Mouse (Mus musculus) bone marrow, adult 2 months (tissue): ENCODE results near the gene Smad5. TPM values are rescaled to one million over a fixed set of nuclear protein-coding genes. Genes with fewer than 3 reads are reported as not detected.

Experiments used
- H3K27ac ChIP-seq: fragments of 200-500 bp; 2 replicates; pipeline ENCODE4 v1.5.1; 2012; ENCODE audit warnings: low read depth, mild to moderate bottlenecking, control low read depth, inconsistent platforms, low read length; ENCODE audit not compliant: control insufficient read depth, poor library complexity, insufficient read depth
- H3K4me1 ChIP-seq: fragments of 200-500 bp; 2 replicates; pipeline ENCODE4 v1.6.1; 2011; ENCODE audit warnings: low read length; ENCODE audit not compliant: control insufficient read depth, insufficient read depth
- H3K4me3 ChIP-seq: fragments of 200-500 bp; replicated peaks from 2 replicates; pipeline ENCODE3; 2011; ENCODE audit warnings: mild to moderate bottlenecking, low read depth, low read length, control low read depth; ENCODE audit not compliant: control insufficient read depth
- CTCF ChIP-seq: fragments of 200-500 bp; IDR thresholded peaks from 2 replicates; pipeline ENCODE4 v1.5.1; 2011; ENCODE audit warnings: low read length, control low read depth; ENCODE audit not compliant: control insufficient read depth, insufficient read depth
- POLR2A ChIP-seq: fragments of 200-500 bp; IDR thresholded peaks from 2 replicates; pipeline ENCODE4 v1.6.1; 2011; ENCODE audit warnings: low read depth, mild to moderate bottlenecking, control low read depth, low read length, borderline replicate concordance; ENCODE audit not compliant: control insufficient read depth
- WGBS: fragments of 180-500 bp; shearing (Covaris S2); methylation state at CpG from one replicate; pipeline ENCODE4 v1.1.7; 2018; 5-methylcytosine and 5-hydroxymethylcytosine counted together
- polyA plus RNA-seq: library from polyadenylated mRNA; stranded (reverse); fragments of >200 nt; gene quantifications from 2 replicates; pipeline ENCODE4 v1.2.4, GENCODE M21; 2011; ENCODE audit warnings: low replicate concordance; ENCODE audit not compliant: missing spikeins, insufficient read depth, insufficient read length

The Smad5 gene
- polyA plus RNA-seq, 1 experiment, result 8.2 TPM

GRCm38 (mm10) chr13:56696699-56697098 is 6.1 kb upstream of the Smad5 start:
- no peak overlapping the region for H3K4me3 ChIP-seq
- no peaks in the 10 kb centered on the region; the same call in 1 of the 2 replicates for H3K4me1 ChIP-seq
- no peak overlapping the region for H3K27ac ChIP-seq
- WGBS, result 71% methylated on average over 5 of the region's 5 CpGs
- no peak for TF ChIP-seq POLR2A
- no peak for TF ChIP-seq CTCF

GRCm38 (mm10) chr13:56697171-56697570 is 5.6 kb upstream of the Smad5 start:
- H3K4me3 ChIP-seq, result no peak overlapping the region
- WGBS, result 91% methylated on average over 2 of the region's 2 CpGs
- no peaks in the 10 kb centered on the region; the same call in 1 of the 2 replicates for H3K4me1 ChIP-seq
- H3K27ac ChIP-seq, result no peak overlapping the region
- TF ChIP-seq CTCF (no peak), POLR2A (no peak)

DNA sequence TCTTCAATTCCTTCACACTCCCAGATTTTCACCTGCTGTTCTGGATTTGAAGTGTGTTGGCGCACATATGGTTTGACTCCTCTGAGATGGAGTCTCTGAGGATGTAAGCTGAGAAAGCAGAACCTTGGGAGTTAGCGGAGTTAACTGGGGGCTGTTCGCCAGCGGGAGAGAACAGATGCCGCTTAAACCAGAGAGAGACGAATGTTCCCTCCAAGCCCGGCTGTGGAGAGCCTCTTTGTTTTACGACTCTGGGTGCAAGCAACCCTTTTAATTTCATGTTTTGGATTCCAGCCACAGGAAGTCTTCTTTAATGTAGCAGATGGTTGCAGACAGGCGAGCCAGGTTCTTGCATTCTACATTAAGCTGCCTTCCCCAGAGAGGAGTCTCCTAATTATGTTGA is 4.4 kb upstream of the Smad5 start:
- Histone ChIP-seq H3K27ac (no peak overlapping the region), H3K4me3 (no peak overlapping the region), H3K4me1 (peaks cover 2% of the 10 kb centered on the region)
- WGBS, result 22% methylated on average over 9 of the region's 9 CpGs
- TF ChIP-seq CTCF (no peak), POLR2A (no peak)

DNA sequence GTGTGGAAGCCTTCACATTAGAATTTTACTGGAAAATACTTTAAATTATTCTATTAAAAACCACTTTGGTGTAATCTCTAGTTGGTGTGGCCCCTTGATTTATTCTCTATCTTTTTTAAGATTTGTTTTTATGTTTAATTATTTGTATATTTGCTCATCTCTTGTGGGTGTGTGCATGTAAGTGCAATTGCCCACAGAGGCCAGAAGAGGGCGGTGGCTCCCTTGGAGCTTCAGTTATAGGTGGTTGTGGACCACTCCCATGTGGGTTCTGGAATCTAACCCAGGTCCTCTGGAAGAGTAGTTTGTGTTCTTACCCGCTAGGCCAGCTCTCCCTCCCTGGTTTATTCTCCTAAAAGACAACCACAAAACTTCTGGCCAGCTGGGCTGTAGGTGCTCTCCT is 3.4 kb upstream of the Smad5 start:
- H3K4me3 ChIP-seq, result no peak overlapping the region
- WGBS, result 90% methylated on average over 2 of the region's 2 CpGs

GRCm38 (mm10) chr13:56700981-56701380 is 1.8 kb upstream of the Smad5 start:
- no peak overlapping the region for H3K27ac ChIP-seq
- H3K4me1 ChIP-seq, result peaks cover 4% of the 10 kb centered on the region
- H3K4me3 ChIP-seq, result no peak overlapping the region
- no peak for TF ChIP-seq POLR2A
- no peak for TF ChIP-seq CTCF
- 62% methylated on average over 1 of the region's 1 CpGs for WGBS

More for the DNA sequence above, 3.4 kb upstream of the Smad5 start:
- H3K27ac ChIP-seq, result no peak overlapping the region
- peaks cover 2% of the 10 kb centered on the region for H3K4me1 ChIP-seq
- TF ChIP-seq POLR2A, result no peak
- no peak for TF ChIP-seq CTCF

GRCm38 (mm10) chr13:56701924-56702323 is 886 bp upstream of the Smad5 start:
- Histone ChIP-seq H3K4me3 (no peak overlapping the region), H3K4me1 (peaks cover 4% of the 10 kb centered on the region), H3K27ac (no peak overlapping the region)
- TF ChIP-seq CTCF (no peak), POLR2A (no peak)
- WGBS, result 85% methylated on average over 10 of the region's 10 CpGs

DNA sequence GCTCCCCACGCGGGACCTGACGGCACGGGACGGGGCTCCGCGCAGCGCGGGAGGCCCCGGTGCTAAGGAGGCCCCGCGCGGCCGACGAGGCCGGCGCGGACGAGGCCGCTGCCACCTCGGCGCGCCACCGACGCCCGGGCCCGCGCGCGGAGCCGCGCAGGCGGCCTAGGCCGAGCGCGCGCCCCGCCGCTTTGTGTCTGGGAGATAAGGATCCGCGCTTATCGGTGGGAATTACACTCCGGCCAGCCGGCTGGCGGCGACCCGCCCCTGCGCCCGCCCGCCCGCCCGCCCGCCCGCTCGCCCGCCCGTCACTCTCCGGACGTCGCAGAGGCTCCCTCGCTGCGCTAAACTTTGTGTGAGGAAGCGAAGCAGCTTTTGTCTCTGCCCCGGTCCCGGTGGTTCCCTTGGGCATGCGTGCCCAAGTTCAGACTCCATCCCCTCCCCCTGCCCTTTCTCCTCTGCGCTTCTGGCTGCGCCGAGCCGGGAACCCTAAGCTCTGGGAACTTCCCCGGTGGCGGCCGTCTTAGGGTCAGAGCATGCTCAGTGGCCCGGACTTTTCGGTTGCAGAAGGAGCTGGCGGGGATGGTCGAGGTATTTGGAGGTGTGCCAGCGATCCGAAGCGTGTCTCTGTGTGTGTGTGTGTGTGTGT is 536 bp downstream of the Smad5 start:
- WGBS, result under 1% methylated on average over 54 of the region's 80 CpGs
- TF ChIP-seq POLR2A (no peak; the same call in 1 of the 2 replicates), CTCF (no peak)

DNA sequence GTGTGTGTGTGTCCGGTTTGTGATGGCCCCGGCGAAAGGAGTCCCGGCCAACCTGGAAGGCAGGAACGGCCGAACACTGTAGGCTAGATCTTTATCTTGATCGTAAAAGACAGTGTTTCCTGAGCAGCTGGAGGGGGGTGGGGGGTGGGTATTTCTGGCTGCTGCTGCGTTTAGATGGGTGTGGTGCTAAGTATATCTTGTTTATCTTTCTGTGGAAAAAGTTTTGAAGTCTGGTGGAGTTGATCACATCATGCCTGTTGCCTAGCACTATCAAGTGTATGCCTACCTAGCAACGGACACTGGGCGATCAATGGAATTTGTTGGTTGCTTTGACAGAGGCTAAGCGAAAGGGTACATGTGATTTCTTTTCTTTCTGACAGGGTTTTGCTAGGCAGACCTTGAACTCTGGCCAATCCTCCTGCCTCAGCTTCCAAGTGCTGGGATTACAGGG is 1.1 kb downstream of the Smad5 start:
- H3K27ac ChIP-seq, result peak overlapping the region; percentile 87
- no peak for TF ChIP-seq CTCF
- no peak for TF ChIP-seq POLR2A
- H3K4me3 ChIP-seq, result peak overlapping the region; percentile 89
- peaks cover 4% of the 10 kb centered on the region for H3K4me1 ChIP-seq
- 3% methylated on average over 11 of the region's 11 CpGs for WGBS

More for the DNA sequence above, 536 bp downstream of the Smad5 start:
- peaks cover 4% of the 10 kb centered on the region for H3K4me1 ChIP-seq
- peak overlapping the region; percentile 94 for H3K27ac ChIP-seq
- peak overlapping the region; percentile 89 for H3K4me3 ChIP-seq

DNA sequence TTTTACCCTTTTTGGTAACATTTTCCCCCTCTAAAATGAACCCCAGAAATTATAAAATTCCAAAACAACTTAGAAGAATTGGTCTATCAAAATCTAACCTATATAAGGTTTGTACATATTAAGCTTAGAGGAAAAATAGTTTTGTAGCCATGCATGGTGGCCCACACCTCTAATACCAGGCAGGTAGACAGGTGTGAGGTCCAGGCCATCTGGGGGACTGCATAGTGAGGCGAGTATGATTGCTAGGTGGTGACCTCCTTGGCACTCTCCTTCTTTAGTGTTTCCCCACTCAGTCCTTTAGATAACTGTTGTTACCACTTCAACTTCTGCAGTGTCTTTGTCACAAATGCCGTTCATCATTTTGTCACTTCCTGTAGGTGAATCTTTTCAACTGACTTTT is 1.8 kb downstream of the Smad5 start:
- WGBS, result 45% methylated on average over 2 of the region's 2 CpGs
- Histone ChIP-seq H3K4me1 (peaks cover 4% of the 10 kb centered on the region), H3K4me3 (no peak overlapping the region), H3K27ac (no peak overlapping the region; the same call in 1 of the 2 replicates)
- TF ChIP-seq CTCF (no peak), POLR2A (no peak)
